Mouse (Mus musculus) heart, adult 8-10 months (tissue): ENCODE results near the gene Edem3. TPM values are rescaled to one million over a fixed set of nuclear protein-coding genes. Genes with fewer than 3 reads are reported as not detected.
"Not testable (repeated sequence)": the region's sequence is repeated elsewhere in the genome, so short reads cannot be mapped to it uniquely, and the experiment has no call there.

Source experiments
- DNase-seq: peaks from one replicate; pipeline ENCODE4 v3.0.0; 2022; ENCODE audit warnings: low spot score
- total RNA-seq, 4 experiments: library from RNA; stranded (reverse); gene quantifications; 2 replicates each; pipeline ENCODE4 v1.2.4; 2022

Gene Edem3
- total RNA-seq, 4 experiments from 2014 or later = 16.4 to 20.7 (median 19.7) TPM

DNA sequence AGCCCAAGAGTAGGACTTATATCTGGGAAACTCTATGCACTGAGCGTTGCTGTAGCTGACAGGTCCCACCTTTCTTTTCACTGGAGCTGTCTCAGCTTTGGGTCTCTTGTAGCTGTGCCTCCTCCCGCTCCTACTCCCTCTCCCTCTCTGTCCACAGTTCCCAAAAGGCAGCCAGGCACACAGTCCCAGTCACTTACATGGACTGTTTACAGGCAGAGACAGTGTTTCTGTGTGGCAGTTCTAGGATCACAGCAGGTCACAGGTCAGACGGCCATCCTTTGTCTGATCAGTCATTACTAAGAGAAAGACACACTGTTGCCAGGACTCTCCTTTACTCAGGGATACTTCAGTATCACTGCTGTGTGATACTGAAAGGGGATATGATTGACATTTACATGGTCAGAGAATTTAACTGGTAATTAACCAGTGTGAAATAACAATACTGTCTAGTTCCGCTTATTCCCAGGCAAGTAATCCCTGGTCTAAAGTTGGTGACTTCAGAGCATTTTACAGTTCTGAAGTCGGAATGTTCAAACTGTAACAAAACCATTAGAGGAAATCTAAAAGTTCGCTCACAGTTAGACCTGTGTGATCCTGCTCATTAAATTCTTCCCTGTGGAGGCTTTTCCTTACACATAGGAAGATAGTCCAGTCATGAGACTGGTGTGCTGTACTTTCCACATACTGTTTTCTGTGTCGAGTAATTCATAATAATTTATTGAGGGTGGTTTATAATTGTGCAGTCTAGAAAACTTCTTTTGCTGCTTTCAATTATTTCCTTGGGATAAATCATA is 55.7 kb downstream of the Edem3 start:
- DNase-seq = no peak

- no peak for DNase-seq
Measured at GRCm38 (mm10) chr1:151811456-151811855, 56.3 kb downstream of the Edem3 start.

DNA sequence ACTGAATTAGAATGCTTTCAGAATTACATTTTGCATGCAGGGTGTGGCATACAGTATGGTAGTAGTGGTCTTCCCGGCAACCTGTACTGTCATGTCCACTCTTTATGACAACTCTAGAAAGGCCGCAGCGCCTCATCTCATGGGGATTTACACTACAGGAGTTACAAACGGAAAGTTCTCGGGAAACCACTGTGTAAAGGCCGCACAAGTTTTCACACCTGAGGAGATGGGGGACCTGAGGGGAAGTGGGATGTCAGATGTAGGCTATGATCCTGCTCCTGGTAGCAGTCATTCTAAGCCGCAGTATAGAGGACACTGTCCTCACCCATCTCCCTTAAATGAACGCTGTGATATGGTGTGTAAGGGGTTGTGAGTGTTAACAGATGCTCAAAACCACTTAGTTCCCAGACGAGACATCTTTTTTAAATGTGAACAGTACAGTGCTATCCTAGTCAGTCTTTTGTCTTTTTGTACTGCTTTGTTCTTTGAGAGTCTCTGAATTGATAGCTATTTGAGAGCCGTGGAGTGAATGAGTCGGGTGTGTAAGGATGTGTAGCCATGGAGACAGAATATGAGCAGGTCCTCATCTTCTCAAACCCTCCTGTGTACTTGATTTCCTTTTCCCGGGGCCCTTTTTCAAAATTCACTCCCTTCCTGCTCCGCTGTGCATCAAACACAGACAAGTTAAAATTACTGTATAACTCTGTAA is 57.0 kb downstream of the Edem3 start:
- no peak for DNase-seq

DNA sequence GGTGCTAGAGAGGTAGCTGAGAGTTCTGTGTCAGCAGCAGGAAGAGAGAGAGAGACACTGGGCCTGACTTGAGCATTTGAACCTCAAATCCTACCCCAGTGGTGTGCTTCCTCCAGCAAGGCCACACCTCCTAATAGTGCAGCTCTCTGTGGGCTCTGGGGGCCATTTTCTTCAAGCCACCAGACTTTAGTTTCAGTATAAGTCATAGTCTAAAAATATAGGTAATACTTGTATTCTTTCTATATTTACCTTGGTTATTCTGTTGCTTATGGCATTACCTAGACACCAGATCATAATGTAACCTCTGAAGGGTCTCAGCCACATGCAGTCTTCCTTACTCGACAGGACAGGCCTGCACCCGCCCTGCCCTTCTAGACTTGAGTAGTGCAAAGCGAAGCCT is 60.9 kb downstream of the Edem3 start:
- no peak for DNase-seq

DNA sequence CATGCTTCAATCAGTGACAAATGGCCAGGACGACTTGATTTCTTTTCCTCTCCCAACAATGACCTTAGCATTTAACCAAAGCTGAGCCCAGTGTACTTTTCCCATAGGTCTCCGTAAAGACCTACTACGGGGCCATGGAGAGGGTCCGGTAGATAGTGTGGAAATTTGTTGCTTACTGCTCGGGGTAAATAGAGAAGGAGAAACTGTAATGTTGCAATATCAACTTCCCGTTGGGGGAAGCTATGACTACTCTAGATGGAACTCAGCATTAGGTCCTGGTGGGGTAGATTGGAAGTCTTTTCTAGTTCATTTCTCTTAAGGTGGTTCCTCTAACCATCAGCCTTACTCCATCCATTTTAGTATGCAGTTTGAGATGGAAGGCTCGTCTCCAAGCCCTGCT is 64.0 kb downstream of the Edem3 start:
- DNase-seq = no peak

- peak; percentile 81 for DNase-seq
Measured at GRCm38 (mm10) chr1:151820457-151820856, 65.3 kb downstream of the Edem3 start.

GRCm38 (mm10) chr1:151825065-151825464 is 69.9 kb downstream of the Edem3 start:
- DNase-seq = no peak

- no peak for DNase-seq
Measured at GRCm38 (mm10) chr1:151831791-151832190, 76.6 kb downstream of the Edem3 start.

GRCm38 (mm10) chr1:151835261-151835660 is 80.1 kb downstream of the Edem3 start:
- no peak for DNase-seq

DNA sequence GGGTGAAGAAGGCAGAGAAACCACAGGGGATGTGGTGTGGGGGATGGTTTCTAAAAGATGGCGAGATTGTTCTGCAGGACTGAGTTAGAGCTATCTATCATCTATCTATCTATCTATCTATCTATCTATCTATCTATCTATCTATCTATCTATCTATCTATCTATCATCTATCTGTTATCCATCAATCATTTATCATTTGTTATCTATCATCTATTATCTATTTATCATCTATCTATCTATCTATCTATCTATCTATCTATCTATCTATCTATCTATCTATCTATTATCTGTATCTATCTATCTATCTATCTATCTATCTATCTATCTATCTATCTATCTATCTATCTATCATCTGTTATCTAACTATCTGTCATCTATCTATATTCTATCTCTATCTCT is 85.2 kb downstream of the Edem3 start:
- not testable (repeated sequence) for DNase-seq

DNA sequence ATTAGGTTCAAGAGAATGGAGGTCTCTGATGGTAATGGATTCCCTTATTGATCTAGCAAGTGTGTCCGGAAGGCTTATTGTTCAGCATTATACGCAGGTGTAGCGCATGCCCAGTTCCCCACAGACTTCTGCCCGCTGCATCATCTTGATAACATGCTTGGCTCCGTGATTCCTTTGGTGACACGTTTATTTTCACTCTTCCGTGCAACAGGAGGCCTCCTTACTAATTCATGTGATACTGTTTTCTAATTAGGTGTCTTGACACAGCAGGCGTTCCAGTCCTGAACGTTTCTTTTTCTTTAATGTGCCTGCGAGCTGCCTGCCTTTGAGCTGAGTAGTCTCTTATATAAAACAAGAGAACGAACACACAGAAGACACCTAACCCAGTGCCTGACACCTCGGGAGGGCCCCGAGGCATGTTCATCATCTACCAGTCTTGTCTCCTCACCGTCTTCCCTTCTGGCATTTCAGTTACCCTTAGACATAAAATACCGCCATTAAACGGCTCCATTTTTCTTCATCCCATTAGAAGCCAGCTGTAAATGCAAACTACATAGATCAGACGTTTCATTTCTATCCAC is 90.2 kb downstream of the Edem3 start:
- no peak for DNase-seq

DNA sequence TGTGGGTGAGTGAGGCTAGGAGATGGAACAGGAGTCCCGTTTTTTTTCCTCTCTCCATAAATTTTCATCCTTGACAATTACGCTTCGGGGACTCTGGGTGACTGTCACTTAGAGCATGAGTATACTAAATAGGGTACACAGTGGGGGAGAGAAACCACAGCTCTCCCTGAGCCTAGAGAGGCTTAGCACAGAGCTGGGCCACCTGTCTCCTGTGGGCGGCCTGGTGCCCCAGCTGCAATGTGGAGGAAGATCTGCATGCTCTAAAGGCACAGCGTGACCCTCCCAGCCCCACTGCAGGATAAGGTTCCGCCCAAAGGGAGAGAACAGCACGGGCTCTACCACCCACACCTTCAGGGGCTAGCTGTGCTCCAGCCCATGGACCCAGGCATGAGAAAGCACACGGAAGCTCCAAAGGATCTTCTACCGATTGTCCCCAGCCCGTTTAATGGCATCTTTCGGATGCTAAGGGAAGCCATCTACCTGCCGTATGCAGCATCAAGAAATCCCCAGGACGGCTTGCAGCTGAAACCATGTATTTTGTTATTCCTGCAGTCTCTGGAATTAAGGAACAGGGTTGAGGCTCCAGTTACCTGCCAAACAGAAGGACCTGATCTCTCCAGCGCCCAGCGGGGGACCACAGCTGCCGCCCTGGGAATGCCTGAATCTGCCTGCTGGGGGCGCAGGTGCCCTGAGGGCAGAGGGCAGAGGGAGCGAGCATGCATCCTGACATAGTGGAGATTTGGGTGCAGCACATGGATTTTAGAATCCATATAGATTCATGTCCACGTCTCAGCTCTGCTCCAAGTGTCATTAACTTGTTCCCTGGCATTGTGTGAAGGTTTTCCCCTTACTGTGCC is 91.0 kb downstream of the Edem3 start:
- no peak for DNase-seq

DNA sequence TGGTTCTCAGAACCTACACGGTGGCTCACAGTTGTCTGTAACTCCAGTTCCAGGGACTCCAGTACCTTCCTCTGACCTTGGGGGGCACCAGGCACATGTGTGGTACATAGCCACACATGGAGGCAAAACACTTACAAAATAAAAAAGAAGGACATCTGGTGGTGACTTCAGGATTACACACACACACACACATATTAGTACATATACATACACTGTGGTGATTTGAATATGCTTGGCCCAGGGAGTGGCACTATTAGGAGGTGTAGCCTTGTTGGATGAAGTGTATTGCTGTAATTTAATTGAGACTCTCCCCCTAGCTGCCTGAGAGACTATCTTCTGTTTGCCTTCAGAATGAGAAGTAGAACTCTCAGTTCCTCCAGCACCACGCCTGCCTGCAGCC is 93.1 kb downstream of the Edem3 start:
- DNase-seq = no peak

DNA sequence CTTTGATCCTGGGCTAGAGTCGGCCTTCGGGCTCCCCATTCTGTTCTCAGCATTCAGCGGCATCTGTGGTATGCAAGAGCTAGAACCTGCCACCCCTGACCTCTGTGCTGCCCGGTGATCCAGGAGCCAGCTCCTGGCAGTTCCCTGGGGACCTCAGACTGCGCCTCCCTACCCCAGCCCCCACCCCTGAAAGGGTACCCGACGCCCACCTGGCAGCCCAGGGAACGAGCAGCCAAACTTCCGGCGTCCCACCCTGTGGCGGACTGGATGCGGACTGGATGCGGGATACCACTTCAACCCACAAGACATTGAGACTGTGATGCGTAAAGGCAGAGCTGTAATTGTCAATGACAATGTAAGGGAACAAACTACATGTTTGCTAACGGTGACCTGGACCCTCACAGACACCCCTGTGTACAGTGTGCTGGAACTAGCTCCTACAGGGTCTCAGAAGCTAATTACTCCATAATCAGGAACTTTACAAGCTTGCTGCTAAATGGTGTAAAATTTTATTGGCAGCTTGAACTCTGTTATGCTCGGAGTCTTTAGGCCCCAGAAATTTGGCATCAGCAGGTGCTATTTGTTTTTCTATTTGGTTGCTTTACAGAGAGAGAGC is 94.9 kb downstream of the Edem3 start:
- no peak for DNase-seq

GRCm38 (mm10) chr1:151851051-151851848 is 96.1 kb downstream of the Edem3 start:
- no peak for DNase-seq

DNA sequence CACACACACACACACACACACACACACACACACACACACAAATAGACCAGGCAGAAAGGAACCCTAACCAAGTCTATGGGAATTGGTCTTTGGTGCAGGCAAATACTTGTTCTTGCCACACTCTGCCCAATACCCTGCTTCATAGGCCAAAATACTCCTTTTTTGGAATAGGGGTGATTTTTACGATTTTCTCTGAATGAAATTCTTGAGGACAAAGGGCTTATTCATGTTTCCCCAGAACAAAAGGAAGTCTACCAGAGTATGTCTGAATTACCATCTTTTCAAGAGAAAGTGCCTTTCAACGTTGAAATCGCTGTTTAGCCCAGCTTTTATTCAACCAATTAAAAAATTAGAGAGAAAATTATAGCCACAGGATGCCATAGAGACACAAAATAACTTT is 96.8 kb downstream of the Edem3 start:
- no peak for DNase-seq

GRCm38 (mm10) chr1:151855561-151855960 is 100.4 kb downstream of the Edem3 start:
- DNase-seq = no peak

- DNase-seq = no peak
Measured at GRCm38 (mm10) chr1:151858474-151858873, 103.3 kb downstream of the Edem3 start.

DNA sequence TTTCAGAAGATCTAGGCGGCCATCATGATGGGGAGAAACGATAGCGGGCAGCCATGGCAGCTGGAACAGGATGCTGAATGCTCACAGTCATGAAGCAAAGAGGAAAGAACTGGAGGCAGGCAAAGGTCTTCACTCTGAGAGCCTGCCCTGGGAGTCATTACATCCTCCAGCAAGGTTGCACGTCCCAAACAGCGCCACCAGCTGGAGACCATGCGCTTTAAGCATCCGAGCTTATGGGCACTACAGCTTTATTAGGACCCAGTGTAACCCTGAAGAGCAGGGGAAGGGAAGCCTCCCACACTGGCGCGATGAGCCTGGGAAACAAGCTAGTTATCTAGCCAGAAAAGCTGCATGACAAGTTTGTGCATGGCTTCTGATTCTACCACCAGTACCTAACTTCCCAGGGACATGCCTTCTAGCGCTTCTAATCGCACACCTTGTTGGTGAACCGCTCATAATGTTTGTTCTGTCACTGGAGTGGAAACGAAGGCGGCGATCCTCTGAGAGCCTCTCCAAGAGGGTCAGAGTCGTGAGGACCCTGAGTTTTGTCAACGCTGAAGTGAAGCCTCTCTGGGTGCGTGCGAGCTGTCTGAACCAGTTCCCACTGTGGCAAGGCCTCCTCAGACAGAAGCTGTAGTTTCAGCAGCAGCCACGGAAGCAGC is 106.3 kb downstream of the Edem3 start:
- DNase-seq = no peak

DNA sequence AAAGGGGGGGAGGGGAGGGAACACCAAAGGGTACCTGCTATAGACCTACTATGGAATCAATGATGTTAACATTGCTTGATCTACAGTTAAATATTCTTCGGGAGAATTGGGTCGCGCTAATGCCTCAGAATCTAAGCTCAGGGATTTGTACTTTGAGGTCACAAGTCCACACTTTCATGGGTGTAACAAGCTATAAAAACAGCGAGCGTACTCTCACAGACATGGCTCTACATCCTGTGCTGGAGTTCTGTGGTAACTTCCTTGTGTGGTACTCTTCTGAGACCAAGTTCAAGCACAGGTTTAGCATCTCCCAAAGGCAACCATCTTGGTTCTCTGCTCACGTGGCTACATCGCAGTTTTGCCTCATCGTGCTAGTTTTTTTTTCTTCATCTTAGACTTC is 106.9 kb downstream of the Edem3 start:
- DNase-seq = no peak
